8 mouse cellular contexts compared by ENCODE assay signal in the genomic region with DNA sequence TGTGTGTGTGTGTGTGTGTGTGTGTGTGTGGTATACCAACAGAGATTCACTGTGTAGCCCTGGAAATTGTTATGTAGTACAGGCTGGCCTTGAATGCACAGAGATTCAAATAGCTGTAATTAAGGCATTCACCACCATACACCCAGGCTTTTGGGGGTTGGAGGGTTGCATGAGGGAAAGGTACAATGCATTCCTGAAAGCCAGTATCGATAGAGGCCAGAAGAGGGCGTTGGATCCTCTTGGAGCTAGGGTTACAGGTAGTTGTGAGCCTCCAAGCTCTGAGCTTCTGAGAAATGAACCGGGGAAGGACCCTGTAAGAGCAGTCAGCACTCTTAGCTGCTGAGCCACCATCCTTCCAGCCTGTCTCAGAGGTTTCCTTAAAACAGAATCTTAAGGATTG. TPM values are rescaled to one million over a fixed set of nuclear protein-coding genes. Genes with fewer than 3 reads are reported as not detected.
DNase-seq lines count a peak whose midpoint lies in the region; ATAC-seq and TF ChIP-seq lines count a peak whose summit lies in the region.
"Had no signal": no experiment of that assay in that cellular context is flagged by ENCODE, and none has a peak within 500 bp of the region (broad histone marks: within the 10 kb centered on the region; RNA-seq: fewer than 3 reads in every experiment).

No protein-coding gene starts in this region.

- ATAC-seq in hindbrain, embryonic 13.5 days (ENCODE audit: low FRiP score) = no peak
- ATAC-seq in hindbrain, embryonic 14.5 days (ENCODE audit: low FRiP score) = no peak
- no peak for ATAC-seq in neural tube, embryonic 15.5 days (ENCODE audit: low FRiP score)

- TF ChIP-seq POLR2A in cortical plate, adult 2 months (IDR thresholded peaks at IDR 0.05; ENCODE audit: extremely low read depth, insufficient read depth, low read length) = no peak

- 0 out of 2 replicates have a peak, but pooled peaks have one; percentile 6 for TF ChIP-seq CTCF in cortical plate, adult 2 months (IDR thresholded peaks at IDR 0.05; ENCODE audit: extremely low read depth, insufficient read depth, low read length)

- H3K9me3 ChIP-seq in hindbrain, embryonic 13.5 days = no peaks in the 10 kb centered on the region
- 0 out of 2 replicates have a peak, but pooled peaks cover 2% of the 10 kb centered on the region for H3K9me3 ChIP-seq in hindbrain, embryonic 14.5 days (ENCODE audit: control insufficient read depth, low read length)
- H3K9me3 ChIP-seq in neural tube, embryonic 15.5 days (replicated peaks) = no peaks in the 10 kb centered on the region

- 31% methylated on average over 3 of the region's 3 CpGs for WGBS in hindbrain, embryonic 13.5 days
- WGBS in hindbrain, embryonic 14.5 days = 39% methylated on average over 3 of the region's 3 CpGs
- WGBS in neural tube, embryonic 15.5 days = 32% methylated on average over 3 of the region's 3 CpGs

- H3K4me2 ChIP-seq in hindbrain, embryonic 13.5 days = no peak overlapping the region
- H3K4me2 ChIP-seq in hindbrain, embryonic 14.5 days (replicated peaks) = no peak overlapping the region
- H3K4me2 ChIP-seq in neural tube, embryonic 15.5 days = no peak overlapping the region

- H3K4me3 ChIP-seq in hindbrain, embryonic 13.5 days = no peak overlapping the region
- no peak overlapping the region for H3K4me3 ChIP-seq in hindbrain, embryonic 14.5 days (replicated peaks; ENCODE audit: low read length)
- no peak overlapping the region for H3K4me3 ChIP-seq in cortical plate, adult 2 months (ENCODE audit: insufficient read depth, low read length)
- H3K4me3 ChIP-seq in neural tube, embryonic 15.5 days (replicated peaks) = no peak overlapping the region

- no peaks in the 10 kb centered on the region for H3K27me3 ChIP-seq in hindbrain, embryonic 13.5 days
- H3K27me3 ChIP-seq in hindbrain, embryonic 14.5 days (ENCODE audit: control insufficient read depth, insufficient read depth, low read length) = no peaks in the 10 kb centered on the region
- no peaks in the 10 kb centered on the region for H3K27me3 ChIP-seq in neural tube, embryonic 15.5 days (replicated peaks)

- peaks cover 34% of the 10 kb centered on the region for H3K36me3 ChIP-seq in hindbrain, embryonic 13.5 days
- H3K36me3 ChIP-seq in hindbrain, embryonic 14.5 days (replicated peaks; ENCODE audit: control insufficient read depth, insufficient read depth) = peaks cover 21% of the 10 kb centered on the region
- H3K36me3 ChIP-seq in neural tube, embryonic 15.5 days = peaks cover 13% of the 10 kb centered on the region

- H3K27ac ChIP-seq in hindbrain, embryonic 13.5 days = peak overlapping the region; percentile 42; the same call in 1 of the 2 replicates
- H3K27ac ChIP-seq in hindbrain, embryonic 14.5 days = no peak overlapping the region
- peak overlapping the region; percentile 66 for H3K27ac ChIP-seq in cortical plate, adult 2 months (ENCODE audit: insufficient read depth, low read length)
- 0 out of 2 replicates have a peak overlapping the region, but pooled peaks have one; percentile 18 for H3K27ac ChIP-seq in neural tube, embryonic 15.5 days (replicated peaks)
- H3K27ac ChIP-seq: macrophage had no signal

- H3K9ac ChIP-seq in hindbrain, embryonic 13.5 days = no peak overlapping the region
- no peak overlapping the region for H3K9ac ChIP-seq in hindbrain, embryonic 14.5 days
- no peak overlapping the region for H3K9ac ChIP-seq in neural tube, embryonic 15.5 days (replicated peaks)

- DNase-seq in hindbrain, embryonic 14.5 days (ENCODE audit: low spot score) = no peak
- peak; percentile 57 to 72 for DNase-seq in right cerebral cortex, postnatal 10 days (ENCODE audit: low spot score in 2 of 2)
- no peak for DNase-seq in right cerebral cortex, adult 18-20 months
- no peak for DNase-seq in kidney, postnatal 14 days

- H3K4me1 ChIP-seq in hindbrain, embryonic 13.5 days (replicated peaks) = peaks cover 5% of the 10 kb centered on the region; the same call in 1 of the 2 replicates
- H3K4me1 ChIP-seq in hindbrain, embryonic 14.5 days (replicated peaks; ENCODE audit: control insufficient read depth, insufficient read depth, low read length) = no peaks in the 10 kb centered on the region
- H3K4me1 ChIP-seq in cortical plate, adult 2 months (ENCODE audit: control insufficient read depth, insufficient read depth, low read length) = peaks cover 15% of the 10 kb centered on the region
- peaks cover 3% of the 10 kb centered on the region; the same call in 1 of the 2 replicates for H3K4me1 ChIP-seq in neural tube, embryonic 15.5 days

RNA-seq across cellular contexts. Expression of a gene that starts 16.2 kb away (rescaled TPM):
- not detected in 2 replicates for polyA plus RNA-seq in hindbrain, embryonic 13.5 days (2015; fragmentation: Nextera tagmentation; extraction: Ambion mirVana)
- not detected in 2 replicates for polyA plus RNA-seq in hindbrain, embryonic 14.5 days (2014; fragmentation: Nextera tagmentation; extraction: Ambion mirVana)
- not detected in 2 replicates for polyA plus RNA-seq in cortical plate, adult 2 months (2012; rRNA removed)
- not detected in 2 replicates for polyA plus RNA-seq in neural tube, embryonic 15.5 days (2015; fragmentation: Nextera tagmentation; extraction: Ambion mirVana)
- polyA plus RNA-seq: macrophage had no signal

RNA-seq across cellular contexts. Expression of a gene that starts 30.7 kb away (rescaled TPM):
- 122 TPM in 2 replicates for polyA plus RNA-seq in hindbrain, embryonic 13.5 days (2015; fragmentation: Nextera tagmentation; extraction: Ambion mirVana)
- polyA plus RNA-seq in hindbrain, embryonic 14.5 days (2014; fragmentation: Nextera tagmentation; extraction: Ambion mirVana) = 165 and 180 TPM in 2 replicates
- 106 and 107 TPM in 2 replicates for polyA plus RNA-seq in cortical plate, adult 2 months (2012; rRNA removed)
- polyA plus RNA-seq in neural tube, embryonic 15.5 days (2015; fragmentation: Nextera tagmentation; extraction: Ambion mirVana) = 128 and 130 TPM in 2 replicates

Comparison
In these comparisons a context has a peak if more than half of its experiments do, and no peak if none do; other contexts are left out.
1. DNase-seq: peak in right cerebral cortex, postnatal 10 days (2 of 2); none in hindbrain, embryonic 14.5 days (single experiment), right cerebral cortex, adult 18-20 months (single experiment) and kidney, postnatal 14 days (single experiment).